Mouse (Mus musculus) G1E (cell line): ENCODE measurements around the gene Wdsub1.

Source experiments
- CTCF ChIP-seq: IDR thresholded peaks from 2 replicates; pipeline ENCODE4 v1.5.1; 2012; ENCODE audit warnings: low read depth, low read length, inconsistent platforms, mixed read lengths
- GATA1 ChIP-seq: IDR thresholded peaks from 2 replicates; pipeline ENCODE4 v1.6.1; 2012; ENCODE audit warnings: borderline replicate concordance, low read length, inconsistent platforms, mixed read lengths

- no peak for TF ChIP-seq CTCF
- no peak for TF ChIP-seq GATA1
Observed at GRCm38 (mm10) chr2:59889699-59890098, 7.3 kb upstream of the Wdsub1 start.
